Mouse (Mus musculus) myocyte (in vitro differentiated cells): ENCODE results near the gene Thap11. TPM values are rescaled to one million over a fixed set of nuclear protein-coding genes. Genes with fewer than 3 reads are reported as not detected.
A peak's percentile ranks its signal among the peaks of the same experiment; 100 is the strongest.
"Not testable (repeated sequence)": the region's sequence is repeated elsewhere in the genome, so short reads cannot be mapped to it uniquely, and the experiment has no call there.

ENCODE experiments used
- H3K27me3 ChIP-seq: one replicate; pipeline ENCODE4 v1.6.1; 2011; ENCODE audit not compliant: control insufficient read depth, insufficient read depth, insufficient read length
- H3K36me3 ChIP-seq: one replicate; pipeline ENCODE4 v1.6.1; 2011; ENCODE audit not compliant: control insufficient read depth, insufficient read depth
- H3K4me2 ChIP-seq: one replicate; pipeline ENCODE4 v1.6.1; 2011; ENCODE audit warnings: low read depth, control low read depth
- H3K4me3 ChIP-seq: one replicate; pipeline ENCODE4 v1.5.1; 2011; ENCODE audit warnings: mild to moderate bottlenecking, control low read depth, moderate library complexity
- H3K79me2 ChIP-seq: one replicate; pipeline ENCODE4 v1.6.1; 2011; ENCODE audit not compliant: control insufficient read depth, insufficient read depth
- H3ac ChIP-seq: one replicate; pipeline ENCODE4 v1.6.1; 2011; ENCODE audit not compliant: control insufficient read depth, insufficient read length
- CEBPB ChIP-seq: IDR thresholded peaks from 2 replicates; pipeline ENCODE4 v1.6.1; 2011; ENCODE audit warnings: mild to moderate bottlenecking, moderate library complexity; ENCODE audit not compliant: poor library complexity, insufficient read depth, severe bottlenecking
- E2F4 ChIP-seq: IDR thresholded peaks from one replicate; pipeline ENCODE4 v1.6.1; 2011; ENCODE audit warnings: mild to moderate bottlenecking, control low read depth, moderate library complexity; ENCODE audit not compliant: insufficient read depth
- MAX ChIP-seq: IDR thresholded peaks from one replicate; pipeline ENCODE4 v1.6.1; 2011; ENCODE audit warnings: low read depth, mild to moderate bottlenecking, control low read depth
- MYOD1 ChIP-seq, 3 experiments: IDR thresholded peaks; one replicate each; pipeline ENCODE4 v1.6.1; 2011; ENCODE audit warnings: control low read depth in 2 of 3, low read depth in 2 of 3, mild to moderate bottlenecking in 2 of 3, moderate library complexity in 1 of 3; ENCODE audit not compliant: insufficient read length in 2 of 3, control insufficient read depth in 1 of 3
- MYOG ChIP-seq, 3 experiments: IDR thresholded peaks; one replicate each; pipeline ENCODE4 v1.6.1; 2011; ENCODE audit warnings: control low read depth in 2 of 3, low read depth in 2 of 3, mild to moderate bottlenecking in 2 of 3; ENCODE audit not compliant: insufficient read length in 2 of 3, control insufficient read depth in 1 of 3, insufficient read depth in 1 of 3
- POLR2A ChIP-seq: IDR thresholded peaks from one replicate; pipeline ENCODE4 v1.6.1; 2011; ENCODE audit warnings: low read depth, mild to moderate bottlenecking, control low read depth, moderate library complexity; ENCODE audit not compliant: insufficient read length
- POLR2AphosphoS2 ChIP-seq: IDR thresholded peaks from one replicate; pipeline ENCODE4 v1.6.1; 2011; ENCODE audit warnings: low read depth, control low read depth; ENCODE audit not compliant: insufficient read length
- REST ChIP-seq: IDR thresholded peaks from one replicate; pipeline ENCODE4 v1.6.1; 2011; ENCODE audit warnings: mild to moderate bottlenecking, control low read depth, moderate library complexity; ENCODE audit not compliant: insufficient read depth, insufficient read length
- SRF ChIP-seq: IDR thresholded peaks from one replicate; pipeline ENCODE4 v1.6.1; 2011; ENCODE audit warnings: low read depth; ENCODE audit not compliant: control insufficient read depth, insufficient read length
- TCF12 ChIP-seq: IDR thresholded peaks from one replicate; pipeline ENCODE4 v1.6.1; 2011; ENCODE audit warnings: mild to moderate bottlenecking, control low read depth; ENCODE audit not compliant: poor library complexity, insufficient read depth, severe bottlenecking
- TCF3 ChIP-seq: IDR thresholded peaks from one replicate; pipeline ENCODE4 v1.6.1; 2011; ENCODE audit warnings: low read depth, control low read depth; ENCODE audit not compliant: insufficient read length
- USF1 ChIP-seq: IDR thresholded peaks from one replicate; pipeline ENCODE4 v1.6.1; 2011; ENCODE audit warnings: low read depth, mild to moderate bottlenecking, control low read depth, moderate library complexity
- polyA plus RNA-seq: library from polyadenylated mRNA; unstranded; fragments of >200 nt; fragmentation: generic; extraction: Trizol; gene quantifications from one replicate; pipeline ENCODE4 v1.2.1, GENCODE M21; 2012; ENCODE audit warnings: missing spikeins

The Thap11 gene
- polyA plus RNA-seq, 1 experiment = 49.0 TPM

DNA sequence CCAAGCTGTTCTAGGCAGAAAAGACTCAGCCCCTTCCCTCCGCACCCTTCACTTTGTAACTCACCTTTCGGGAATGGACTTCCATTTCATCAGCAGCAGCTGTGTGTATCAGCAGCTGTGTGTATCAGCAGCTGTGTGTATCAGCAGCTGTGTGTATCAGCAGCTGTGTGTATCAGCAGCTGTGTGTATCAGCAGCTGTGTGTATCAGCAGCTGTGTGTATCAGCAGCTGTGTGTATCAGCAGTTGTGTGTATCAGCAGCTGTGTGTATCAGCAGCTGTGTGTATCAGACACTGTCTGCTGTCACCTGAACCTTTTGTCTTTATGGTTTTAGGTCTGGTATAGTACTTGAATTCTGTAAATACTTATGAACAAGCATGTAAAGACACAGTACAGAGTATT is 21.2 kb upstream of the Thap11 start:
- H3K79me2 ChIP-seq, H3ac ChIP-seq, H3K4me2 ChIP-seq, H3K36me3 ChIP-seq, H3K4me3 ChIP-seq: not testable (repeated sequence)
- peaks cover 10% of the 10 kb centered on the region for H3K27me3 ChIP-seq
- peak; percentile 19 to 85 (median 83) for TF ChIP-seq MYOG (IDR thresholded peaks at IDR 0.05; ENCODE audit: control insufficient read depth in 1 of 3, insufficient read depth in 1 of 3, insufficient read length in 2 of 3, low read depth in 2 of 3)
- TF ChIP-seq MYOD1 (IDR thresholded peaks at IDR 0.05; ENCODE audit: control insufficient read depth in 1 of 3, insufficient read length in 2 of 3, low read depth in 2 of 3) = peak in 2 of 3 experiments; percentile 79 to 86
- peak; percentile 93 for TF ChIP-seq TCF3
- peak; percentile 46 for TF ChIP-seq TCF12

- TF ChIP-seq USF1 (no peak), MYOD1 (IDR thresholded peaks at IDR 0.05; ENCODE audit: control insufficient read depth in 1 of 3, insufficient read length in 2 of 3, low read depth in 2 of 3) (no peak), TCF12 (no peak), TCF3 (no peak)
- Histone ChIP-seq H3K4me3 (no peak overlapping the region), H3K79me2 (no peaks in the 10 kb centered on the region), H3K4me2 (no peak overlapping the region), H3K36me3 (no peaks in the 10 kb centered on the region), H3K27me3 (peaks cover 10% of the 10 kb centered on the region), H3ac (no peak overlapping the region)
These were observed 19.6 kb upstream of the Thap11 start for GRCm38 (mm10) chr8:105835318-105835717.

DNA sequence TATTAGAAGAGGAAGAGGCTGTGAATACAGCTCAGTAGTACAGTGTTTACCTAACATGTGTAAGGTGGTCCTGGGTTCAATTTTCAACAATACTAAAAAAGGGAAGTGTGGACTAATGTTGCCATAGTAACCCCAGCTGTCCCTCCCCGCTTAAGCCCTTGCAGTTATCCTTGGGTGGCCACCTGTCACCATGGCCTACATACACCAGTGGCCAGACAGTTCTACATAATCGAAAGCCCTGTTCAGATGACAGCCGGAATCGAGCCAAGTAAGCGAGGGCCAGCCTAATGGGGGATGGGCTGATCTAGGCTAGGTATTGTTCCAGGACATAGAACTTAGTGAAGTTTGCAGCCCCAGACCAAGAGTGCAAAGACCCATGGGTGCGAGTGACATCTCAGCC is 17.9 kb upstream of the Thap11 start:
- Histone ChIP-seq H3K4me2 (no peak overlapping the region), H3K4me3 (no peak overlapping the region), H3ac (no peak overlapping the region), H3K36me3 (no peaks in the 10 kb centered on the region), H3K79me2 (no peaks in the 10 kb centered on the region), H3K27me3 (no peaks in the 10 kb centered on the region)
- peak in 1 of 3 experiments; percentile 39 for TF ChIP-seq MYOD1 (IDR thresholded peaks at IDR 0.05; ENCODE audit: control insufficient read depth in 1 of 3, insufficient read length in 2 of 3, low read depth in 2 of 3)
- TF ChIP-seq POLR2AphosphoS2 = no peak
- TF ChIP-seq USF1 = no peak
- TF ChIP-seq REST = no peak

DNA sequence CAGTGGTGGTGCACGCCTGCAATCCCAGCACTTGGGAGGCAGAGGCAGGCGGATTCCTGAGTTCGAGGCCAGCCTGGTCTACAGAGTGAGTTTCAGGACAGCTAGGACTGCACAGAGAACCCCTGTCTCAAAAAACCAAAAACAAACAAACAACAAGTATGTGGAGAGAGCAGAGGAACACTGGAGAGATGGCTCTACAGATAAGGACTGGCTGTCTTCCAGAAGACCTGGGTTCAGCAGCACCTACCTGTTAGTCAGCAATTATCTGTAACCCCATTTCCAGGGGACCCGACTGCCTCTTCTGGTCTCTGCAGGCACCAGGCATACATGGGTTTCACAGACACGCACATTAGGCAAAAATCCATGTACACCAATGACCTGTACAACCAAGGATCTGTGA is 15.7 kb upstream of the Thap11 start:
- Histone ChIP-seq H3ac (no peak overlapping the region), H3K79me2 (no peaks in the 10 kb centered on the region), H3K4me3 (no peak overlapping the region), H3K36me3 (peaks cover 5% of the 10 kb centered on the region), H3K4me2 (no peak overlapping the region), H3K27me3 (no peaks in the 10 kb centered on the region)
- TF ChIP-seq REST (no peak), TCF12 (no peak), E2F4 (no peak), MAX (no peak), POLR2A (no peak), MYOD1 (IDR thresholded peaks at IDR 0.05; ENCODE audit: control insufficient read depth in 1 of 3, insufficient read length in 2 of 3, low read depth in 2 of 3) (no peak), MYOG (IDR thresholded peaks at IDR 0.05; ENCODE audit: control insufficient read depth in 1 of 3, insufficient read depth in 1 of 3, insufficient read length in 2 of 3, low read depth in 2 of 3) (no peak)

GRCm38 (mm10) chr8:105846678-105847077 is 8.3 kb upstream of the Thap11 start:
- Histone ChIP-seq H3K79me2 (peaks cover 18% of the 10 kb centered on the region), H3K27me3 (no peaks in the 10 kb centered on the region), H3K36me3 (peaks cover 20% of the 10 kb centered on the region), H3ac (no peak overlapping the region), H3K4me2 (no peak overlapping the region), H3K4me3 (no peak overlapping the region)
- no peak for TF ChIP-seq E2F4
- no peak for TF ChIP-seq CEBPB
- TF ChIP-seq USF1 = no peak
- no peak for TF ChIP-seq TCF3
- no peak for TF ChIP-seq MAX
- no peak for TF ChIP-seq MYOG (IDR thresholded peaks at IDR 0.05; ENCODE audit: control insufficient read depth in 1 of 3, insufficient read depth in 1 of 3, insufficient read length in 2 of 3, low read depth in 2 of 3)
- TF ChIP-seq POLR2AphosphoS2 = no peak
- no peak for TF ChIP-seq POLR2A
- TF ChIP-seq REST = no peak
- TF ChIP-seq SRF = no peak
- TF ChIP-seq TCF12 = no peak
- TF ChIP-seq MYOD1 (IDR thresholded peaks at IDR 0.05; ENCODE audit: control insufficient read depth in 1 of 3, insufficient read length in 2 of 3, low read depth in 2 of 3) = no peak

GRCm38 (mm10) chr8:105850014-105850413 is 4.9 kb upstream of the Thap11 start:
- H3K4me2 ChIP-seq = peak overlapping the region; percentile 80

More at GRCm38 (mm10) chr8:105850014-105850413, 4.9 kb upstream of the Thap11 start:
- H3K36me3 ChIP-seq = peaks cover 10% of the 10 kb centered on the region
- H3K79me2 ChIP-seq = peaks cover 18% of the 10 kb centered on the region
- no peak overlapping the region for H3ac ChIP-seq
- peak overlapping the region; percentile 57 for H3K4me3 ChIP-seq
- TF ChIP-seq POLR2A (no peak), USF1 (no peak), MYOG (IDR thresholded peaks at IDR 0.05; ENCODE audit: control insufficient read depth in 1 of 3, insufficient read depth in 1 of 3, insufficient read length in 2 of 3, low read depth in 2 of 3) (no peak), SRF (no peak), MYOD1 (IDR thresholded peaks at IDR 0.05; ENCODE audit: control insufficient read depth in 1 of 3, insufficient read length in 2 of 3, low read depth in 2 of 3) (no peak), TCF12 (no peak), POLR2AphosphoS2 (no peak), REST (no peak), CEBPB (no peak)
- no peaks in the 10 kb centered on the region for H3K27me3 ChIP-seq
